Mouse (Mus musculus): ENCODE measurements at regions not wholly inside any gene's neighbourhood (a gene's known extent, or its start where the extent isn't known, plus 50 kb on each side); places are given as distances from the start of the nearest gene placed in this dataset.

GRCm38 (mm10) chr5:75283841-75284240, 131.7 kb downstream of the Pdgfra start:
- Histone ChIP-seq H3K4me3 (ENCODE audit: insufficient read depth in 1 of 2, low read depth in 2 of 2, low read length in 2 of 2) (no peak overlapping the region), H3K4me2 (ENCODE audit: low read depth) (no peak overlapping the region), H3K9me3 (ENCODE audit: control insufficient read depth, low read length) (no peaks in the 10 kb centered on the region), H3K9ac (replicated peaks) (no peak overlapping the region), H3K27me3 (ENCODE audit: control insufficient read depth, insufficient read depth, low read length) (no peaks in the 10 kb centered on the region), H3K4me1 (replicated peaks; ENCODE audit: control insufficient read depth in 2 of 2, insufficient read depth in 2 of 2, low read length in 1 of 2) (peaks cover 21 to 45% of the 10 kb centered on the region in 2 experiments), H3K27ac (no peak overlapping the region), H3K36me3 (replicated peaks; ENCODE audit: control insufficient read depth, insufficient read depth, low read depth) (no peaks in the 10 kb centered on the region)
- 71% methylated on average over 5 of the region's 5 CpGs for WGBS (ENCODE audit: insufficient replicate concordance)
- no peak for ATAC-seq (ENCODE audit: insufficient read depth)
- no peak for TF ChIP-seq EP300 (IDR thresholded peaks at IDR 0.05; ENCODE audit: low read depth)
- no peak for TF ChIP-seq CTCF (IDR thresholded peaks at IDR 0.05; ENCODE audit: low read depth)
- no peak for DNase-seq (ENCODE audit: low read depth in 3 of 3, low spot score in 3 of 3)

- Histone ChIP-seq H3K27me3 (ENCODE audit: control insufficient read depth, insufficient read depth, low read length) (no peaks in the 10 kb centered on the region), H3K36me3 (replicated peaks; ENCODE audit: control insufficient read depth, insufficient read depth, low read depth) (no peaks in the 10 kb centered on the region), H3K4me3 (ENCODE audit: insufficient read depth in 1 of 2, low read depth in 2 of 2, low read length in 2 of 2) (no peak overlapping the region), H3K4me1 (replicated peaks; ENCODE audit: control insufficient read depth in 2 of 2, insufficient read depth in 2 of 2, low read length in 1 of 2) (peaks cover 18 to 30% of the 10 kb centered on the region in 2 experiments), H3K9me3 (ENCODE audit: control insufficient read depth, low read length) (no peaks in the 10 kb centered on the region), H3K4me2 (ENCODE audit: low read depth) (peak overlapping the region; percentile 4; the same call in 1 of the 2 replicates), H3K9ac (replicated peaks) (no peak overlapping the region), H3K27ac (no peak overlapping the region)
- DNase-seq (ENCODE audit: low read depth in 3 of 3, low spot score in 3 of 3) (peak in 1 of 3 experiments; percentile 27), ATAC-seq (ENCODE audit: insufficient read depth) (peak; percentile 60; the same call in 1 of the 2 replicates)
- TF ChIP-seq CTCF (IDR thresholded peaks at IDR 0.05; ENCODE audit: low read depth), result no peak
- TF ChIP-seq EP300 (IDR thresholded peaks at IDR 0.05; ENCODE audit: low read depth), result peak; percentile 68
- WGBS (ENCODE audit: insufficient replicate concordance), result 8% methylated on average over 10 of the region's 10 CpGs
Observed at GRCm38 (mm10) chr5:75285950-75286349, 133.9 kb downstream of the Pdgfra start.

- TF ChIP-seq EP300 (IDR thresholded peaks at IDR 0.05; ENCODE audit: low read depth) (no peak), CTCF (IDR thresholded peaks at IDR 0.05; ENCODE audit: low read depth) (no peak)
- WGBS (ENCODE audit: insufficient replicate concordance), result 58% methylated on average over 2 of the region's 2 CpGs
- H3K4me3 ChIP-seq (ENCODE audit: insufficient read depth in 1 of 2, low read depth in 2 of 2, low read length in 2 of 2), result no peak overlapping the region
- no peak for ATAC-seq (ENCODE audit: insufficient read depth)
- no peak overlapping the region for H3K9ac ChIP-seq (replicated peaks)
- no peak overlapping the region for H3K27ac ChIP-seq
- H3K4me1 ChIP-seq (replicated peaks; ENCODE audit: control insufficient read depth in 2 of 2, insufficient read depth in 2 of 2, low read length in 1 of 2), result no peaks in the 10 kb centered on the region
- DNase-seq (ENCODE audit: low read depth in 3 of 3, low spot score in 3 of 3), result no peak
- no peaks in the 10 kb centered on the region for H3K36me3 ChIP-seq (replicated peaks; ENCODE audit: control insufficient read depth, insufficient read depth, low read depth)
- H3K4me2 ChIP-seq (ENCODE audit: low read depth), result no peak overlapping the region
- no peaks in the 10 kb centered on the region for H3K9me3 ChIP-seq (ENCODE audit: control insufficient read depth, low read length)
- H3K27me3 ChIP-seq (ENCODE audit: control insufficient read depth, insufficient read depth, low read length), result no peaks in the 10 kb centered on the region
Observed at GRCm38 (mm10) chr5:75295676-75296075, 143.6 kb downstream of the Pdgfra start.

GRCm38 (mm10) chr5:75312897-75313296, 160.8 kb downstream of the Pdgfra start:
- no peak for DNase-seq (ENCODE audit: low read depth in 3 of 3, low spot score in 3 of 3)
- H3K4me1 ChIP-seq (replicated peaks; ENCODE audit: control insufficient read depth in 2 of 2, insufficient read depth in 2 of 2, low read length in 1 of 2), result no peaks in the 10 kb centered on the region
- no peak overlapping the region for H3K4me3 ChIP-seq (ENCODE audit: insufficient read depth in 1 of 2, low read depth in 2 of 2, low read length in 2 of 2)
- H3K9me3 ChIP-seq (ENCODE audit: control insufficient read depth, low read length), result no peaks in the 10 kb centered on the region
- 17% methylated on average over 1 of the region's 1 CpGs for WGBS (ENCODE audit: insufficient replicate concordance)
- H3K27me3 ChIP-seq (ENCODE audit: control insufficient read depth, insufficient read depth, low read length), result no peaks in the 10 kb centered on the region
- H3K36me3 ChIP-seq (replicated peaks; ENCODE audit: control insufficient read depth, insufficient read depth, low read depth), result no peaks in the 10 kb centered on the region
- no peak overlapping the region for H3K4me2 ChIP-seq (ENCODE audit: low read depth)
- TF ChIP-seq CTCF (IDR thresholded peaks at IDR 0.05; ENCODE audit: low read depth), result no peak
- no peak for TF ChIP-seq EP300 (IDR thresholded peaks at IDR 0.05; ENCODE audit: low read depth)
- no peak overlapping the region for H3K9ac ChIP-seq (replicated peaks)
- H3K27ac ChIP-seq, result no peak overlapping the region
- no peak for ATAC-seq (ENCODE audit: insufficient read depth)

GRCm38 (mm10) chr5:75315956-75316355, 163.9 kb downstream of the Pdgfra start:
- no peak for ATAC-seq (ENCODE audit: insufficient read depth)
- H3K9ac ChIP-seq (replicated peaks), result no peak overlapping the region
- no peak for DNase-seq (ENCODE audit: low read depth in 3 of 3, low spot score in 3 of 3)
- H3K9me3 ChIP-seq (ENCODE audit: control insufficient read depth, low read length), result no peaks in the 10 kb centered on the region
- H3K36me3 ChIP-seq (replicated peaks; ENCODE audit: control insufficient read depth, insufficient read depth, low read depth), result no peaks in the 10 kb centered on the region
- no peak overlapping the region for H3K4me3 ChIP-seq (ENCODE audit: insufficient read depth in 1 of 2, low read depth in 2 of 2, low read length in 2 of 2)
- no peak overlapping the region for H3K27ac ChIP-seq
- TF ChIP-seq EP300 (IDR thresholded peaks at IDR 0.05; ENCODE audit: low read depth), result no peak
- WGBS (ENCODE audit: insufficient replicate concordance), result 68% methylated on average over 1 of the region's 1 CpGs
- H3K4me2 ChIP-seq (ENCODE audit: low read depth), result no peak overlapping the region
- no peaks in the 10 kb centered on the region for H3K27me3 ChIP-seq (ENCODE audit: control insufficient read depth, insufficient read depth, low read length)
- no peaks in the 10 kb centered on the region for H3K4me1 ChIP-seq (replicated peaks; ENCODE audit: control insufficient read depth in 2 of 2, insufficient read depth in 2 of 2, low read length in 1 of 2)
